Mouse (Mus musculus) urinary bladder, adult 2 months (tissue): Measurements from ENCODE around the gene Etl4. TPM values are rescaled to one million over a fixed set of nuclear protein-coding genes. Genes with fewer than 3 reads are reported as not detected.
"Not testable (repeated sequence)": the region's sequence is repeated elsewhere in the genome, so short reads cannot be mapped to it uniquely, and the experiment has no call there.

Experiments
- DNase-seq: peaks from one replicate; pipeline ENCODE4 v3.0.0; 2022; ENCODE audit warnings: low spot score
- polyA plus RNA-seq: library from polyadenylated mRNA; depleted of rRNA; stranded (reverse); fragments of >200 nt; gene quantifications from 2 replicates; pipeline ENCODE4 v1.2.3, GENCODE M21; 2012

Gene Etl4
- polyA plus RNA-seq, 1 experiment, result 40.5 TPM

DNA sequence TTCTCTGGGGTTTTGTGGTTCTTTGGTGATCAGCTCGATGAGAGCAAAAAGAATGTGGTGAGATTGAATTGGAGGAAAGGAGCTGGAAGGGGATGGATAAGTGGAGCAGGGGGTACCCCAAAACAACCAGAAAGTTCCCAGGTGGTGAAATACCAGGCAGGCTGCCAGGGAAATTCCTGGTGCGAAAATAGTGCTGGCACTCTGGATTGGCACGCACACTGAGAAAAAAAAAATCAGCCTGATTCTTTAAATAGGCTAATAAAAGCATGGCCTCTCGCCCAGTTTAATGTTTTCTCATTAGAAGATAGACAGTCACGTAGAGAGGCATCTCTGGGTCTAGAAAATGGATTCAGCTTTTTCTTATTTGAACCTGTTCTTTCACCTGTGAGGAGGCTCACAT is 258.0 kb downstream of the Etl4 start:
- DNase-seq, result no peak

DNA sequence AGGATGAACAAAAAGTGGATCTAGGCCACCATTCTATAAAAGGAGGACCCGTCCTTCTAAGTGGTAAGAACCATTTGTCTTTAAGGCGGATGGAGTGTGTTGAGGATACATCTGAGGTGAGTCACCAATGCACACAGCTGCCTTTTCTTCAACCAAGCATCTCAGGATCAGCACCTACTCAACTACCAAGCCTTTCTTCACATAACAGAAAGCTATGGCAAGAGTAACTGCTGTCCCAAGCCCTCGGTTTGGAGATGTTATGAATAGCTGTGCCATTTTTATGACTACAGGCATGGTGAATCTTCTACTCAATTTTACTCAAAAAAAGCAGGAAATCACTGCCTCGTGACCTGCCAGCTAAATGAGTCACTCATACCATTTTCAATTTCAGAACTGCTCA is 258.6 kb downstream of the Etl4 start:
- DNase-seq, result no peak

DNA sequence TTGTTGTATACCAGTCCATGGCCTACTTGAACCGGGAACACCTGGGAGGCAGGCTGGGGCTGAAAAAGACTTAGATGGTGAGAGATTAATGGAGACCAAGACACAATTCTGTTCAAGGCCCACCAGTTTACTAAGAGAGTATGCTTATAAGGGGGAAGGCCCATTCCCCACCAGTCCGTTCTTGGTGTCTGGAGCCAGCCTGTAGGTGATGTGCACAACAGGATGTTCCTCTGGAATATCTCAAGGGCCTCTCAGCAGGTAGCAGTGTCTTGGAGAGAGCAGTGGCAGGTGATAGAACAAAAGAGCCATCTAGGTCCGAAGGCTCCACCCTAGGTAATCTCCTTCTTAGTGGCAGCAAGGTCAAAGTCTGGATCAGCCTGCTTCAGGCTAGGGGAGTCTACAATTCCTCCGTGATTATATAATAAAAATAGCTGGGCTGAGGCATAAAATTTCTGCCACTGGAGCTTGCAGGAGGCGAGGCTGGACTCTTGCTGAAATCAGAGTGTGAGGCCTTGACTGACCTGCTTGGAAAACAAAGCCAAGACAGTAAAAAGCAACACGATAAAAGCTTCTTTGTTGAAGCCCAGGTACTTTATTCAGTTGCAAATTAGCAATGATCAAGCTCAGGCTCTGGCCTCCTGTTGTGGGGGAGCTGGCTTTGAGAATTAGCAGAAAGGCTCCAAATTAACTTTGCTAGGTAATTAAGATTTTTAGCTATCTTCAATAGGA is 267.0 kb downstream of the Etl4 start:
- DNase-seq, result not testable (repeated sequence)

DNA sequence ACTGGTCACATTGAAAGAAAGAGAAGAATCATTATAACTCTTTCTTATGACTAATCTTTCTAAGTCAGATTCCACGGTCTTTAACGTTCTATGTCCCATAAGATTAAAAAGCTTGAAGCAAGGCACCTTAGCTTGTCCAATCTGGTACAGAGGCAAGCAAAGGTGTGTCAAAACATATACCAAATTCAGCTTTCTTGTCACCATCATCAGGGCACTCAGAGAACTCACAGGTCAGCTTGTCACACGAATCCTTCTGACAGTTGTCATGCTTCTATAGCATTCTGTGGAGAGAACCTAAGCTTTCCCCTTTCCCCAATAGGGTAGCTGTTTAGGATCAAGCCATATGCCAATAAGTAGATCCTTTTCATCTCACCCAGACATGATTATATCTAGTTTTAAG is 267.7 kb downstream of the Etl4 start:
- not testable (repeated sequence) for DNase-seq

DNA sequence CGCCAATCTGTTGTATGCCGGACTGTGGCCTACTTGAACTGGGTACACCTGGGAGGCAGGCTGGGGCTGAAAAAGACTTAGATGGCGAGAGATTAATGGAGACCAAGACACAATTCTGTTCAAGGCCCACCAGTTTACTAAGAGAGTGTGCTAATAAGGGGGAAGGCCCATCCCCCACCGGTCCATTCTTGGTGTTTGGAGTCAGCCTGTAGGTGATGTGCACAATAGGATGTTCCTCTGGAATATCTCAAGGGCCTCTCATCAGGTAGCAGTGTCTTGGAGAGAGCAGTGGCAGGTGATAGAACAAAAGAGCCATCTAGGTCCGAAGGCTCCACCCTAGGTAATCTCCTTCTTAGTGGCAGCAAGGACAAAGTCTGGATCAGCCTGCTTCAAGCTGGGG is 271.0 kb downstream of the Etl4 start:
- not testable (repeated sequence) for DNase-seq

DNA sequence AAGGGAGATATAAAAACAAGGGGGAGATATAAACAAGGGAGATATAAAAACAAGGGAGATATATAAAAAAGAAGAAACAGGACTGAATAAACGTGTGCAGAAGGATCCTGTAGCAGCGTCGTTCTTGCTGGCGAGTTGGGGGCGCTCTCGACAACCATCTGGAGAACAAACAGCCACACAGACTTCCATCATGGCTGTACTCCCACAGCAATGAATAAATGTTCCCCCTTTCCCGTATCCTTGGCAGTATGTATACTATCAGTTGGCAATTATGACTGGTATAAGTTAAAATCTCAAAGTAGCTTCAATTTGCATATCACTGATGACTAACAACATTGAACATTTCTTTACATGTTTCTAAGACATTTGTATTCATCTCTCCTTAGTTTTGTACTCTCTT is 277.6 kb downstream of the Etl4 start:
- not testable (repeated sequence) for DNase-seq

DNA sequence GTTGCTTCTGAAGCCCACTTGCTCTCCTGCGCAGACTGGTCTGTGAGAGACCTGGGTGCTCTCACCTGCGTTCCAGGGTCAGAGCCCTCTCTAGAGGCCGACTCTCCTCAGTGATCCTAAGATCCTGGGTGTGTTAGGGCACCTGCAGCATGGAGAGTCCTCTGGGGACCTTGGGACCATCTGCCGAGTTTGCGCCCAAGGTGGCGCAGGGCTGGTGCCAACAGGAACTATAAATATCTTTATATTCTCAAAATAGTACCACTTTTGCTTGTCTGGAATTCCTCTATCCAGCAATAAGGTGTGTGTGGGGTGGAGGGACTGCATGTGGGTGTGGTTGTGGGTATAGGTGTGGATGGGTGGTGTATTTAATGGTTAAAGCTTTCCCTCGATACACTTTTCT is 293.4 kb downstream of the Etl4 start:
- no peak for DNase-seq

DNA sequence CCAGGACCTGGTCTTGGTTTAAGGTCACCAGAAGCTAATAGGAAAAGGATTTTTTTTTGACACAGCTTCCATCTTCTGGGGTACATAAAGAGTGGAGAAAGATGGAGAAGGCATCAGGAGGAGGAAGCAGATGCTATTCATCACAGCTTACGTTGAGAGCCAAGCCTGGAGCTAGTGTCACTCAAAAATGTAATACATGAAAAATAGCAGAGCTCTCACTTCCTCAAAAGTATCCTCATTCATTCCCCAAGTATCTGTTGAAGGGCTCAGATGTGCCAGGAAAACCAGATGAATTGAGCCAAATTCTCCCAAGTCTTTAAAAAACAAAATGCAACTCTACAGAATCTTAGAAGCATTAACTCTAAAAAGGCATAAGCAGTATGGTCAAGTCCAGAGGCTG is 297.1 kb downstream of the Etl4 start:
- DNase-seq, result no peak

DNA sequence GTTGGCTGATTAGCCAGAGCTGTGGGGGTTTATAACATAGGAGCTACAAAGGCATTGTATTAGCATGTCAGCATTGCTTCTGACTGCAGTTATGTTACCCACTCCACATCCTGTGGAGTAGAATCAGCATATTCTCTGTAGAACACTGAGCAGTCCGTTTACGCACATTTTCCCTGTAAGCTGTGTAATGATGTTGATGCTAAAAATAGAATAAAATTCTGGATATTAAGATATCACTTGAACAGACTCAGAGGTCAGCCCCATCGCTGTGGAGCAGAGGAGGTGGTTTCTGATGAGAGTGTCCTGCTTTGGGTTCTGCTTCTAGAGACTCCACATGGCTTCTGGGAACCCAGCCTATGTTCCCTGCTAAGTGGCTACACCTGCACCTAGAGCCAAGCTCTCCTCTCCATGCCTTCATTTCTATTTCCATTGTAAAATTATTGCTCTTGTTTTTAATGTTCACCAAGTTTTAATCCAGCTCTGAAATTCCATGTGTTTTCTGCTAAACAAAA is 299.2 kb downstream of the Etl4 start:
- DNase-seq, result no peak

DNA sequence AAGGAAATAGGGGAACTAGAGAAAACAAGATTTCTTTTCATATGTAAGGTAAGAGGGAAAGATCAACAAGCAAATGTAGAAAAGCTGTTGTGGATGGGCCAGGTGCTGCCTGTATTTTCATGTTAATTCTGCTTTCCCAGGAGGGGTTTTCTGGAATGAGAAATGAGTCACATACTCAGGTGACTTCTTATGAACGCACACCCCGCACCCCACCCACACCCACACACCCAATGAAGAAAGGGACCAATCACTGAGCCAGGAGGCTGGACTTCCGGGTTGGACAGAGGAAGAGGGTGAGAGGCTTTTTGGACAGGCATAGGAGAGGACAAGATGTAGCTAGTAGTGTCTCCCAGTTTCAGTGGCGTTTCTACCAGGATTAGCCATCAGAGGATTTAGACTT is 299.8 kb downstream of the Etl4 start:
- no peak for DNase-seq

DNA sequence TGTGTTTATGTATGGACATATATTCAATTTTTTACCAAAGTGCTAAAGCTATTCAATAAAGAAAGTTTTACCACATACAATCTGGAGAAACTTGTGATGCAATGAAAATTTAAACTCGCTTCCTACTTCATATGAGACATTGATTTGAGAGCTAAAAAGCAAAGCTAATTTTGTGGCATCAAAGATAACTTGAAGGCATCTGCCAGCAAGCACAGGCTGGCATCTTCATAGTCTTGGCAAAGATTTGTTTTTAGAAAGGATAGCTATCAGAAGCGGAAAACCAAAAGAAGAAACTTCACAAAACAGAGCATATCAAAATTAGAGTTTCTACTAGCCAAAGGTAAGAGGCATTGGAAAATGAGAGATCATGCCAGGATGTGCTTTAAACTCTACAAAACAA is 306.7 kb downstream of the Etl4 start:
- no peak for DNase-seq

DNA sequence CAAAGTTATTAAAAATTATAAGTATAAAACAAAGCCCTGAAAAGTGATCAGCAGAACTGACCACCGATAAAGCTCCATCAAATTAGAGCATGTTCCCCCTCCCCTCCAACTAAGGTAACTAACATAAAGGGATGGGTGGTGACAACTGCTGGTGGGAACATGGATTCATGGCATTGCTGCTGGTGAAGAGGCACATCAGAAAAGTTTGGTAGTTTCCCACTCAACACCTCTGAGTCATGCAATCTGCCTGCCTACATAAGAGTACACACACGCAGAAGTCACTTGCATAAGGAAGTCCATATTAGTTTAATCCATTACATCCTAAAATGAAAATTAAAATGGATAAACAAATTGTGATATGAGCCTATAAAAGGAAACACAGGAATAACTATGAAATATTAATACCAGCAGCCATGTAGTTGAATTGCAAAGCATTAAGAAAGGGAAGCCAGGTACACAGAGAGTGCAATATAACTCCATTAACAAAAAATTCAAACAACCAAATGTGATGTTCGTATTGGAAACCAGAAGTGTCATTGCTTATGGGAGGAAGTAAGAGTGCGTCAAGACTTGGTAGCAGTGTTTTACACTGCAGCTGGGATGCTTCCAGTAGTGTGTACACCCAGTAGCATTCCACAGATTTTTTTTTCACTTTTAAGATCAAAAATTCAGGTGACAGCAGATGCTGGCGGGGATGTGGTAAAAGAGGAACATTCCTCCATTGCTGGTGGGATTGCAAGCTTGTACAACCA is 307.3 kb downstream of the Etl4 start:
- no peak for DNase-seq

DNA sequence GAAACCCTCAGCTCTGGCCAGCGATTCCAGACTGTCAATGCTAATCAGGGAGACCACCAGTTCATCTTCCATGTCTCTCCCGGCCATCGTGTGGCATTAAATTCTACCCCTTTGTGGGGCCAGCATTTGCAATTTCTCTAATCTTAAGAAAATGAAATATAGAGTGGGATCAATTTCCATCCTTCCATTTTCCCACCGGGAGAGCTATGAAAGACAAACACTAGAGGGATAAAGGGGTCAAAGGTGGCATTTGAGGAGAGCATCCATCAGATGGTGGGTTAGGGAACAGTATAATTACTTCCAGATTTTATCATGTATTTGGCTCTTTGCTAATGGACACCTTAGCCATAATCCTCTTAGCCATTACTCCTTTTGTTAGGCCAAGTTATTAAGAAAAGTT is 321.8 kb downstream of the Etl4 start:
- DNase-seq, result no peak

DNA sequence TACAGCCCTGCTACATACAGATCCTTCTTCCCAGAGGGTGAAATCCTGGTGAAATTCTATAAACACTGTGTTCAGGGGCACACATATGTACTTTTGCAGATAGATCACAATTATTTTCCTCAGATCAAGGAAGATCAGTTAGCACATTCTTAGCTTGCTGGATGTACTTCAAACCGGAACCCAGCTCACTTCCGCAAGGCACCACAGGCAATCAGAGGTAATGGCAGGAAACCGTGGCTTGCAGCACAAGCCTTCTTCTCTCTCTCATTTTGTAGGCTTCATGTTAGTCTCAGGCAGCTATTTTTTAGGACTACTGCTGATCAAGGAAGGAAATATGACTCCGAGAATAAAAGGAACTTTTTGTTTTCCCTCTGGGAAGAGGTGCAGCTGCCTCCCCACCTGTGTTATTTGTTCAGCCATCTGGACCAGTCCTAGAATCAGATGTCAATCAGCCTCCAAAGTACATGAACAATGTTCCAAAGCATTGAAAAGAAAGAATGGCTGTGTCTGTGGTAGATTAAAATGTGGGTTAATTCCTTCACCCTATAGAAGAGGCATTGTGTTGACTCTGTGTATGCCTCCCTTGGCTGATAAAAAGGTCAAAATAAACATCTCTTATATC is 338.6 kb downstream of the Etl4 start:
- no peak for DNase-seq

DNA sequence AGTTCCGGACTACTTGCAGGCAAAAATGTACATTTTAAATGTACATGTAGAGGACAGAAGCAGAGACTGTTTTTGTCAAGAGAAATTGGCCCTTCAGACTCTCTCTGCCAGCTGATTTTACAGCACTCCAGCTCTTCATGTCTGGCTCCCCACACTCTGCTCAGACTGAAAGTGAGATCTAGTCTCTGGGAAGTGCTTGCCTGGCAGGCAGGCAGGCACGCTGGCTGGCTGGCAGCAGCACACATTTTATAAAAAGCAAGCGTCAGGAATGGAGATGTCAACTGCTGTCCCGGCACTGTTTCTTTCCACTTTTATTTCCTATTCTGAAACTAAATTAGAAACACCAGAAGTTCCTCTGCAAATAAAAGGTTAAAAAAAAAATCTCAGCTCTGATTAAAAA is 339.8 kb downstream of the Etl4 start:
- DNase-seq, result no peak

DNA sequence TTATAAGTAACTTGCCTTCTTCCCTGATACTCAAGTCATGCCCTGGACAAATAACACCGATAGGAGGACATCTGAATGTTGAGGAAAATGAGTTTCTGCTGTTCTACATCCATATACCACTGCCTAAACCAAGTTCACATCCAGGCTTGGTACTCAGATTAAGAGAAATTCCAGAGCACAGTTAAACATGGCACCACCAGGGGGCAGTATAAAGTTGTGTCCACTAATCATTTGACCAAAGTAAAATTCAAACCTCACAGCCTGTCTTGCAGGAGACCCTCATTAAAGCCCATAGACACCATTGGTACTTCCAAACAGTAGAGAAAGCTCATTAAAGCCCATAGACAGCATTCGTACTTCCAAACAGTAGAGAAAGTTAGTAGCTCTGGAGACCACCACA is 366.5 kb downstream of the Etl4 start:
- DNase-seq, result no peak

DNA sequence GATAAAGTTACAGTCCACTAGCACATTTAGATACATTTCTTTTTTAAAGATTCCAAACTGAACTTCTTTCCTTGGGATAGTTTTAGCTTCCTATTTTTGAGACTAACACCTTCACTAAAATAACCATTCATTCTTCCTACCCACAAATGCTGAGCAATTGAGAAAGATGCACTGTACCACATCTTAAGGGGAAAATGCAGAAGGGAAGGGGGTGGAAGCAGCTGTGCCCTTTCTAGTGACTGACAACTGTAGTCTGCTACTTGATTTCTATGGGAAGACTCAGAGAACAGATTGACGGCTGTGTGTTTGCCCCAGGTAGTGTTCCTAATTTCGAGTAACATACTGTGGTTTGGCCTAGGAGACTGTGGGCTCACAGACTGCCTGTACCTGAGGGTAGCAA is 372.3 kb downstream of the Etl4 start:
- DNase-seq, result no peak

DNA sequence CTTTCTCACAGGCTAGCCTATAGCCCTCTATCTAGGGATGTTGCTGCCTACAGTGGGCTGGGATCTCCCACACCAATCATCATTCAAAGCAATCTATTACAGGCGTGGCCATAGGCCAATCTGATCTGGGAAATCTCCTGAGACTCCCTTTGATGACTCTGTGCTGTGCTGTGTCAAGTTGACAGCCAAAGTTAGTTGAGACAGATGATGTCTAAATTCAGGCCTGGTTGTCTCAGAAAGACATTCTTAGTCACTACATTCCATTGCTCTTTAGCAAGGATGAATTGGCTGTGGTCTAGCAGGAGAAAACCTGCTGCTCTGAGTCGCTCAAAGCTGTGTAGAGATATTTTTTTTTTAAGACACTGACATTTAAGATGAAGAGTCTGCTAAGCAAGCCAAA is 374.8 kb downstream of the Etl4 start:
- DNase-seq, result no peak

DNA sequence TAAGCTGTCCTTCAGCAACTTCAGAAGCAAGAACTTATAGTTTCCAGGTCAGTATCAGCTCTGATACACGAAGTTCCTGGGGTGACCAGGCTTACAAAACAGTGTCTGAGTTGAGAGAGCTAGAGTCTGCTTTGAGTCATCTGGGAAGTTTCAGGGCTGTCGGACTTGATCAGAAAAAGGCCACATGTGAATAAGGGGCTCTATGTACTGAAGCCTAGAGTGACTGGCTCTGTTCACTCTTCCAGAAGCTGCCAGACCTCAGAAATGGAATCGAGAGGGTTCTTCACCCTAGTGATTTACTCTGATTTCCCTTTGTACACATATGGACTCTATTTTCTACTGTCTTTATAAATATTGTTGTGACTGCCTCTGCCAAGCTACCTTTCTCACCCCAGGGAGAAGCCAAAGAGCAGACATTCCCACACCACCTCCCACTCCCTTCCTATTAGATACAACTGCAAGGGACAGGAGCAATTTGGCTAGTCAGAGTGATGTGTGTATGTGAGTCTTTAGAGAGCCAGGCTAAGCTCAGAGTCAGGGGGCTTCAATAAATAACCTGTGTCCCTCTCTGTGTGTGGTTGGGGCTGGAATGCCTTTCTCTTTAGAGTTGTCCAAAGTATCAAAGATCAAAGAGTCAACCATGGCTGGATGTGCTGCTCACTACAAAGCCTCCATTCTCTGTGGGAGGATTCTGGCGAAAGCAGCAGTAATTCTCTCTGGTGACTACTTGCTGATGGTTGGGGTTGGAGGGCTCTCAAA is 381.6 kb downstream of the Etl4 start:
- DNase-seq, result no peak

DNA sequence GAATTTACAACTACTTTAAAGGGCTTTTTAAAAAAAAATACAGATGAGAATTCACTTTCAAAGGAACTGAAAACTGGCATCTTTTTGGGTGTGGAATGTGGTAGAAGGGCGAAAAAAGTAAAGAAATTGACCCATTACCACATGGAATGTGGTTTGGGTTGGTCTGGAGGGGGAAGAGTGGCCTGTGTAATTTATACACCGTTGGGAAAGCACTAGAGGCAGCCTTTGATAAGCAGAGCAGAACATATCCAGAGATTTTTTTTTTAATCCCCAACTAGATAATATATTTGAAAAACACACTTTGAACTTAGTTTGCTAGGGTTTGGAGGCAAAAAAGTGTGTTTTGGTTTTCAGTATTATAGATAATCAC is 382.1 kb downstream of the Etl4 start:
- DNase-seq, result no peak

DNA sequence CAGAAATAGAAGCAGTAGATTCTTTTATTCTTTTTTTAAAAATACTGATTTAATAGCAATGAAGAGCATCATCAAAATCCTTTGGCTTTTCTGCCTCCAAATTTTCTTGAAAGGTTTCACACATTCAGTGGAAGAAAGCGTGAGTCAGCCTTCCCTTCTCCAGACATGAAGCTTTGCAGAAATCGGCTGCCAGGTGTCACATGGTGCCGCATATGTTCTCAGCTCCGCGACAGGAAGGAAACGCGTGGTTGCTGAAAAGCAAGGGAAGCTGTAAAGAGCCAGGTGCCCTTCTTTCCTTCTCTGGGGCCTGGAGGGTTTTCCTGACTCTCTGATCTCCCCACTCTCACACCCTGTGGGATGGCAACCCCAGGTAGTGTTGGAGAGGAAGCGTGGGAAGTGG is 383.8 kb downstream of the Etl4 start:
- DNase-seq, result no peak

DNA sequence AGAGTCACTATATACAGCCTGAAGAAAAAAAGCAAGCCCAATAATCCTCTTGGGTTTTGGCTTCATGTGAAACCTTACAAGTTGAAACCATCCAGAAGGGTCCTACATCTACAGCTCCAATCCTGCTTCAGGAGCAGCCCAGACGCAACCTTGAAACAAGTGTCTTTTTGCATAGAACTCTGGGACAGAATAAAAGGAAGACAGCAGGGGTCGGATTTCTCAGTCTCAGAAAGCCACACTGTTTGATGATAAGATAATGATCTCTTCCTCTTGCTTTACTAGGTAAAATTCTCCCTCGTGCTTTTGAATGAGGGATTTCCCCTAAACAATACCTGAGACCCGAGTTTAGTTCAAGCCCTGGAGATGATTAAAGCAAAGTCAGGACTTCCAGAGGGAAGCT is 385.0 kb downstream of the Etl4 start:
- no peak for DNase-seq
